Mouse (Mus musculus): Measurements from ENCODE around the gene Nr1d1. TPM values are rescaled to one million over a fixed set of nuclear protein-coding genes. Genes with fewer than 3 reads are reported as not detected.

The Nr1d1 gene
- polyA plus RNA-seq, 1 experiment = 213 TPM

DNA sequence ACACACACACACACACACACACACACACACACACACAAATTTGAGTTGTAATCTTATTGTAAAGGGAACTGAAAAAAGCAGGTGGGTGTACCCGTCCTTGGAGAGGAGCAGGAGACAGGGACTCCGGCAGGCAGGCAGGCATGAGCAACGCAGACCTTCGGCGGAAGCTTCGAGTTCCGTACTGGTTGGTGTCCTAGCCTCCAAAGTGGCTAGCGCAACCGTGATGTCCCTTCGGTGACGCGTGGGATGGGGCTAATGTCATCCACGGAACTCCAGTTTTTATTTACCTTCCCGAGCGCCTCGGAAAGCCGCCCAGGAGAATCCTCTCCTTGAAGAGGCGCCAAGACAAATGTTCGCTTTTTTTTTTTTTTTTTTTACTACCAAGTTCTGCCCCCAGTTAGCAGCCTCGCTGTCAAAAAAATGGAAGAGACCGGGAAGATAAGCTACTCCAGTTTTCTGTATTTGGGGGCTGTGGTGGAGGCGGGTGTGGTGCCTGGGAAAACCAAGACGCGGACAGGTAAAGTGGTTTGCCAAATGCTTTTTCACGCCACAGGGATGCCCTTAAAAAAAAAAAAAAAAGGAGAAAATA lies 14.2 kb upstream of the Nr1d1 start:
- TF ChIP-seq POLR2A (IDR thresholded peaks at IDR 0.05; ENCODE audit: borderline replicate concordance, extremely low read depth, low read depth, low read length) = no peak
- no peak for TF ChIP-seq CTCF (IDR thresholded peaks at IDR 0.05; ENCODE audit: insufficient read depth, low read length)
- DNase-seq = no peak
- Histone ChIP-seq H3K4me1 (ENCODE audit: control insufficient read depth, insufficient read depth, low read length) (peaks cover 14% of the 10 kb centered on the region), H3K4me3 (replicated peaks; ENCODE audit: extremely low read depth, low read depth, low read length) (peak overlapping the region; percentile 67)
- 1% methylated on average over 25 of the region's 25 CpGs for WGBS

DNA sequence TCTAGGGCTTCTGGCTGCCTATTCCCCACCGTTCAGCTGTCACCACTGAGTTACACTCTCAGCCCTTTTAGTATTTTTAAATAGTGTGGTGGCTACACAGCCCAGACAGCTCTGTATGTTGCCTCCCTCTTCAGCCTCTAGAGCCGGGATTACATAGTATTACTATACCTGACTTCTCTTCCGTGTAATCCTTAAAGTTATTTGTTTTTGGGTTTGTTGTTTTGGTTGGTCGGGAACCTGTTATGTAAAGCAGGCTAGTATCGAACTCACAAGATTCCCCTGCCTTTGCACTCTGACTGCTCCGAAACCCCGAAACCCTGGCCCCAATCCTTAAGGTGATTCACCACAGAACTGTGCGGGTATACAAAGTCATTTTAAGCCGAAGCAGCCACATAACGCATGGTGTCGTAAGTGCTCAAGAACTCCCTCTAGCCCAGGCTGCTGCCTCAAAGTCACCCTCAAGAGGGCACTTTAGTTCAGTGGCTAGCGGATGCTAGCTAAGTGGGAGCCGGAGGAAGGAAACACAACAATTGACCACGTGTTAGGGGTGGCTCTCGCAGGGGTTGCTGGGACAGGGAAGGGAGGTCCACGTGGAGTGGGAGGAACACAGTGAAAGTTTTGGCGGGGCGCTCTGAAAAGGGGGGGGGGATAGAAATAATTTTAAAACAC lies 13.6 kb upstream of the Nr1d1 start:
- TF ChIP-seq CTCF (IDR thresholded peaks at IDR 0.05; ENCODE audit: insufficient read depth, low read length) (peak; percentile 82), POLR2A (IDR thresholded peaks at IDR 0.05; ENCODE audit: borderline replicate concordance, extremely low read depth, low read depth, low read length) (peak; percentile 58; the same call in 1 of the 2 replicates)
- peaks cover 16% of the 10 kb centered on the region for H3K4me1 ChIP-seq (ENCODE audit: control insufficient read depth, insufficient read depth, low read length)
- peak; percentile 80 for DNase-seq
- WGBS = 5% methylated on average over 18 of the region's 18 CpGs
- H3K4me3 ChIP-seq (replicated peaks; ENCODE audit: extremely low read depth, low read depth, low read length) = peak overlapping the region; percentile 12

DNA sequence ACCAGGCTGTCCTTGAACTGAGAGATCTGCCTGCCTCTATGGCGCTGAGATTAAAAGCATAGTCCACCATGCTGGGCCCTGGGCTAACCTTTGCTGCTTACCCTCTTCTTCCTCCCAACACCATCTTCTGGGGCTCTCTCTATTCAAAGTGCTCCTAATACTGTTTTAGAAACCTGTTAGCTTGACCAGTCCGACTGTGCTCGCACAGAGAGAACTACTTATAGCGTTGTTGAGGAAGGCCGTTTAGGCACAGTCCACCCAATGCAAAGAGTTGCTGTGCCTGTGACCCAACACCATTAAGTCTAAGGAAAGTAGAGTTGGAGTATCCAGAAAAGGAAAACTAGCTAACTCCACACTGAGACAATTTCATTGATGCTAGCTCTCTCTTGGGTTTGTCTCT lies 13.0 kb upstream of the Nr1d1 start:
- Histone ChIP-seq H3K4me3 (replicated peaks; ENCODE audit: extremely low read depth, low read depth, low read length) (no peak overlapping the region), H3K4me1 (ENCODE audit: control insufficient read depth, insufficient read depth, low read length) (peaks cover 19% of the 10 kb centered on the region)
- no peak for DNase-seq
- TF ChIP-seq CTCF (IDR thresholded peaks at IDR 0.05; ENCODE audit: insufficient read depth, low read length) = no peak
- no peak for TF ChIP-seq POLR2A (IDR thresholded peaks at IDR 0.05; ENCODE audit: borderline replicate concordance, extremely low read depth, low read depth, low read length)
- 85% methylated on average over 5 of the region's 5 CpGs for WGBS

GRCm38 (mm10) chr11:98787691-98788090 lies 12.6 kb upstream of the Nr1d1 start:
- DNase-seq = no peak
- TF ChIP-seq CTCF (IDR thresholded peaks at IDR 0.05; ENCODE audit: insufficient read depth, low read length) (no peak), POLR2A (IDR thresholded peaks at IDR 0.05; ENCODE audit: borderline replicate concordance, extremely low read depth, low read depth, low read length) (no peak)
- 81% methylated on average over 1 of the region's 1 CpGs for WGBS
- no peak overlapping the region for H3K4me3 ChIP-seq (replicated peaks; ENCODE audit: extremely low read depth, low read depth, low read length)
- H3K4me1 ChIP-seq (ENCODE audit: control insufficient read depth, insufficient read depth, low read length) = peaks cover 24% of the 10 kb centered on the region

DNA sequence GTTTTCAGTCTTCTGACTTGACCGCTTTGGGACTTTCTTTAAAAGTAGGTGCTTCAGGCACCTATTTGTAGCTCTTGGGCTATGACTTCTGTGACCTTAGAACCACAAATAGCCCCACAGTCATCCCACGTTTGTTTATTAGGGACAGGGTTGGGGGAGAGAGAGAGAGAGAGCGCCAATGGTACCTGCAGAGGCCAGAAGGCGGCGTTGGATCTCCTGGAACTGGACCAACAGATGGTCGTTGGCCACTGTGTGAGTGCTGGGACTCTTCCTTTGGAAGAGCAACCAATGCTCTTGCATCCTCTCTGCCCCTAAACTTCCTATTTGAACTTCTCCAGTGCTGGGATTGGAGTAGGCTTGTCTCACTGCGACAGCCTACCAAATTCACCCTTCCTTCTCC lies 12.1 kb upstream of the Nr1d1 start:
- TF ChIP-seq POLR2A (IDR thresholded peaks at IDR 0.05; ENCODE audit: borderline replicate concordance, extremely low read depth, low read depth, low read length) (no peak), CTCF (IDR thresholded peaks at IDR 0.05; ENCODE audit: insufficient read depth, low read length) (no peak)
- 21% methylated on average over 7 of the region's 7 CpGs for WGBS
- no peak for DNase-seq
- H3K4me1 ChIP-seq (ENCODE audit: control insufficient read depth, insufficient read depth, low read length) = peaks cover 26% of the 10 kb centered on the region
- no peak overlapping the region for H3K4me3 ChIP-seq (replicated peaks; ENCODE audit: extremely low read depth, low read depth, low read length)

- under 1% methylated on average over 15 of the region's 15 CpGs for WGBS
- peak; percentile 93 for DNase-seq
- Histone ChIP-seq H3K4me1 (ENCODE audit: control insufficient read depth, insufficient read depth, low read length) (peaks cover 27% of the 10 kb centered on the region), H3K4me3 (replicated peaks; ENCODE audit: extremely low read depth, low read depth, low read length) (peak overlapping the region; percentile 69)
- peak; percentile 77 for TF ChIP-seq CTCF (IDR thresholded peaks at IDR 0.05; ENCODE audit: insufficient read depth, low read length)
- TF ChIP-seq POLR2A (IDR thresholded peaks at IDR 0.05; ENCODE audit: borderline replicate concordance, extremely low read depth, low read depth, low read length) = peak; percentile 74; the same call in 1 of the 2 replicates
These were observed 11.5 kb upstream of the Nr1d1 start for GRCm38 (mm10) chr11:98786359-98787214.

DNA sequence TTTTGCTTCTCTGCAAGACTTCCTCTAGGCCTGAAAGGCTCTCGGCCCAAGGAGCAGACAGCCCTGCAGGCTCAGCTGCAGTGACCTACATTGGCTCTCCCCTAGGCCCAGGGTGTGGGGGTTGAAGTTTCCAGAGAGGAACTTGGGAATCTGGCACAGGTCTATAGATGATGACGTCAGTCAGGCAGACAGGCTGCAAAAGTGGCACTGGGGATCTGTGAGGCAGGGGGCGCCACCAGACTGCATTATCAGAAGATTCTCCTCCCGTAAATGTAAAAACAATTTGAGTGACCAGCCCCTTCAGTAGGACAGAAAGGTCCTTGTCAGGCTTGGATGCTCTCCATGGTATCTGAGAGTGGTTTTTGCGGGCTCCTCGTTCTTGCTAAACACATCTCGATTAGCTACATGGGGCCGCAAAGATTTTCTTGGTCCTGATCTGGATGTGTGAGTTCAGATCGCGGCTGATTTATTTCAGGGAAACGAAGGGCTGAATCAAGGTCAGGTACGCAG lies 10.7 kb upstream of the Nr1d1 start:
- TF ChIP-seq CTCF (IDR thresholded peaks at IDR 0.05; ENCODE audit: insufficient read depth, low read length) (peak; percentile 48), POLR2A (IDR thresholded peaks at IDR 0.05; ENCODE audit: borderline replicate concordance, extremely low read depth, low read depth, low read length) (peak; percentile 56; the same call in 1 of the 2 replicates)
- peak; percentile 70 for DNase-seq
- Histone ChIP-seq H3K4me1 (ENCODE audit: control insufficient read depth, insufficient read depth, low read length) (peaks cover 28% of the 10 kb centered on the region), H3K4me3 (replicated peaks; ENCODE audit: extremely low read depth, low read depth, low read length) (peak overlapping the region; percentile 69)
- WGBS = 1% methylated on average over 12 of the region's 12 CpGs

DNA sequence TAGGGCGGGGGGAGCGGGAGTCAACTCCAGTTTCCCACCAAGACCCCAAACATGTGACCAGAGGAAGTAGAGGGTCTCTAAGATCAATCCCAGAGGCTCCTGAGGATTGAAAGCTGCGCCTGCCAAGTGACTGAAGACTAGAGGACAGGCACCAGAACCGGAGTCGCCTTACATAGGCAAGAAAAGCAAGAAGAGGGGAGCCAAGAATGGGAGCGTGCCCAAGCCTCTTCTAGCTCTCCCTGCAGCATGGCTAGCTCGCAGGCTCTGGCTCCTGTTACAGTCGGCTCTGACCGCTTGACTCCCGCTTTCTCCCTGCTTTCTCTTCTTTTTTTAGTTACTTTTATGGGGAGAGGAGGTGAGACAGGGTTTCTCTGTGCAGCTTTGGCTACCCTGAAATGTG lies 10.1 kb upstream of the Nr1d1 start:
- Histone ChIP-seq H3K4me1 (ENCODE audit: control insufficient read depth, insufficient read depth, low read length) (peaks cover 30% of the 10 kb centered on the region), H3K4me3 (replicated peaks; ENCODE audit: extremely low read depth, low read depth, low read length) (no peak overlapping the region)
- no peak for DNase-seq
- no peak for TF ChIP-seq CTCF (IDR thresholded peaks at IDR 0.05; ENCODE audit: insufficient read depth, low read length)
- no peak for TF ChIP-seq POLR2A (IDR thresholded peaks at IDR 0.05; ENCODE audit: borderline replicate concordance, extremely low read depth, low read depth, low read length)
- WGBS = 36% methylated on average over 10 of the region's 10 CpGs

GRCm38 (mm10) chr11:98784139-98784538 lies 9.0 kb upstream of the Nr1d1 start:
- Histone ChIP-seq H3K4me3 (replicated peaks; ENCODE audit: extremely low read depth, low read depth, low read length) (no peak overlapping the region), H3K4me1 (ENCODE audit: control insufficient read depth, insufficient read depth, low read length) (peaks cover 30% of the 10 kb centered on the region)
- TF ChIP-seq CTCF (IDR thresholded peaks at IDR 0.05; ENCODE audit: insufficient read depth, low read length) = no peak
- TF ChIP-seq POLR2A (IDR thresholded peaks at IDR 0.05; ENCODE audit: borderline replicate concordance, extremely low read depth, low read depth, low read length) = no peak
- 63% methylated on average over 4 of the region's 4 CpGs for WGBS
- DNase-seq = no peak
